Mouse (Mus musculus): Measurements from ENCODE around the gene Tctex1d2.
A peak's percentile ranks its signal among the peaks of the same experiment; 100 is the strongest.
"Not testable (repeated sequence)": the region's sequence is repeated elsewhere in the genome, so short reads cannot be mapped to it uniquely, and the experiment has no call there.

The Tctex1d2 gene

DNA sequence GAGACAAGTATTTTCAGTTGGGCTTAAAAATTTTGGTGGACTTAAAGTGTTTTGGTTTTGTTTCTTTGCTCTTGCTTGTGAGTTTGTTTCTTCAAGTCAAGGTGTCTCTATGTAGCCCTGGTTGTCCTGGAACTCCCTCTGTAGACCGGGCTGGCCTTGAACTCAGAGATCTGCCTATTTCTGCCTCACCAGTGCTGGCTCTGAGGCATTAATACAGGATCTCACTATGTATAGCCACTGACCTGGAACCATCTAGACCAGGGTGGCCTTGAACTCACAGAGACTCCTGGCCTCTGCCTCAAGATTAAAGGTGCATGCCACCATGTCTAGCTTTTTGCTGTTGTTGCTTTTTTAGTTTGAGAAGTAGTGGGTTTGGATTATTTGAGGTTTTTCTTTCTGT, 12.4 kb downstream of the Tctex1d2 start:
- DNase-seq (ENCODE audit: low spot score): no peak

DNA sequence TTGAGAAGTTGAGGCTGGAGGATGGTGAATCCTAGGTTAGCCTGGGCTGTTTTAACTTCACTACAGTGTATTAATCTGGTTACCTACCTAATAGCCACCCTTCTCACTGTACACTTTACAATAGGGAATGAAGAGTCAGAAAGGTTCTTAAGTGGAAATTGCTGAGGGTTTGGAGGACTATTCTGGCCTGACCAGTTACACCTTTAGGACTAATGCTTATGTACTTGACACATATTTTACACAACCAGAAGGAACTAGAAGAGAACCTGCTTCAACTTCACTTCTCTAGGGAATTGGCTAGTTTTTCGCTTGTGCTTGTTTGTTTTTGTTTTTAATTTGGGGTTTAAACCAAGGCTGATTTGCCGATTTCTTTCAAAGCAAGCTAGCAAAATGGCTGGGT, 13.6 kb downstream of the Tctex1d2 start:
- DNase-seq (ENCODE audit: low spot score): no peak

DNA sequence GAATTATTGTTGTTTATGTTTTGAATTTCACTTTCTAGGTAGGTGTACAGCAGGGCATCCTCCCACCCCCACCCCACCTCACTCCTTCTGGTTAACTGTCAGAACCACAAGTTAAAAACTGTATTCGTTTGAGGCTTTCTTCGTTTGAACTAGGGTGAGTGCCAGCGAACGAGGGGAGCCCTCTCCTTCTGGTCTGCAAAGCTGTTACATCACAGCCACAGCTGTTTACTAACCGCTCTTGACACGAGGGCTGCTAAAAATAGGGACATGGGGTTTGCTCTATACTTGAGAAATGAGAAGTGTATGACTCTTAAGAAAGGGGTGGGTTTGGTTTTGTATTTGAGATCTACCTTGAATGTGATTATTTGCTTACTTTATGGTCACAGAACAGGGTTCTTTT, 14.6 kb downstream of the Tctex1d2 start:
- no peak for DNase-seq (ENCODE audit: low spot score)

DNA sequence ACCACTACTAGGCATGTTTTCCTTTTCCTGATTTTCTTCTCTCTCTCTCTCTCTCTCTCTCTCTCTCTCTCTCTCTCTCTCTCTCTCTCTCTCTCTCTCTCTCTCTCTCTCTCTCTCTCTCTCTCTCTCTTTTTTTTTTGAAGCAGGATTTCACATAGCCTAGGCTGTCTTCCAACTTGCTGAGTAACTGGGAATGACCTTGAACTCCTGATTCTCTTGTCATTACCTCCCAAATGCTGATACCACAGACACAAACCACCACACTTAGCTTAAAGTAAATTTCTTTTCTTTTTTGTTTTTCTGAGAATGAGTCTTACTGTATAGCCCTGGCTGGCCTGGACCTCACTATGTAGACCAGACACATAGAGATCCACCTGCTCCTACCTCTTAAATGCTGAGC, 15.2 kb downstream of the Tctex1d2 start:
- no peak for DNase-seq (ENCODE audit: low spot score)

DNA sequence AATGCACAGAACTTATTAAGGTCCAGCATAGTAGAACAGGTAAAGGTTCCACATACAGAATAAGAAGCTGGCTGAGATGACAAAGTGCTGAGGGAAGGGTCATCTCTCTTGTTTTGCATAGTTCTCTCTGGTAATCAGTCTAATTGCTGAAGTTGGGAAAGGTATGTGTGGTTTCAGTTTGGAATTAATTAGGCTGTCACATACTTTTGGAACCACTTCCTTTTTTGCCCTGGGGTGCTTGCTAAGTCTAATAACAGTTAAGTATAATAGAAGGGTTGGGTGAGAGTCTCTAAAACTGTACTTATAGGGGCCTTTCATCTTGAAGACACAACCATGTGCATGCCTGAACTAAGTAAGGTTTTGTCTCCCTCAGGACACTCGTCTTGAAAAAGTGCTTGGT, 17.2 kb downstream of the Tctex1d2 start:
- DNase-seq (ENCODE audit: low spot score): no peak

DNA sequence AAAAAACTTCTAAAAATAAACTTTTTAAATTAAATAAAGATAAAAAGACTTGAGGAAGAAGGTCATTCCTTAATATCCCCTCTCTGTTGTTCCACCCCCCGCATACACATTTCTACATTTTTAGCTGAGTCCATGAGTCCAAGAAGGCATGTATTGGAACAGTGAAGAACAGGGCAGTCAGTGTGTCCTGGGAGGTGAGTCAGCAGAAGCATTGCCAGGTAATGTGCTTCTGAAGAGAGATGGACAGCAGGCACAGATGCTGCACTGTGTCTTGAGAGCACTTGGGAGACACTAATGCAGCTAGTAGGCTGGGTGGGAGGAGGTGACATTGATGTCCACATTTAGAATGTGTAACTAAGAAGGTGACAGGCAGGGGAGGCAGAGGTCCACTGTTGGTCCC, 17.8 kb downstream of the Tctex1d2 start:
- DNase-seq (ENCODE audit: low spot score): no peak

DNA sequence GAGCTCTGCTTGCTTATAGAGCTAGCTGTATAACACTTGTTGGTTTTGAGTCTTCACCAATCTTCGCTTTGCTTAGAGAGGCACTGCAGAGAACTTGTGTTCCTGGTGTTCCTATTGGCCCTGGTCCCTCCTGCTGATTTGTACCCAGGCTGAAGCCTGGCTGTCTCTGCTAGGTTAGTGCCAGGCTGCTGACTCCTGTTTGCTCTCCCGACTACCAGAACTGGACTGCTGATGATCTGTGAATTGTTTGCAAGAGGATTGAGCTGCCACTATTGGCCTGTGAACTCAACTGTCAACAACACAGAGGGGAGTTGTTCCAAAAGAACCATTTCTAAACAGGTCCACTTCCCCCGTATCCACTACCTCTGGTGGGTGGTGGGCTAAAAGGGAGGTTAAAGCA, 21.9 kb downstream of the Tctex1d2 start:
- no peak for DNase-seq (ENCODE audit: low spot score)

DNA sequence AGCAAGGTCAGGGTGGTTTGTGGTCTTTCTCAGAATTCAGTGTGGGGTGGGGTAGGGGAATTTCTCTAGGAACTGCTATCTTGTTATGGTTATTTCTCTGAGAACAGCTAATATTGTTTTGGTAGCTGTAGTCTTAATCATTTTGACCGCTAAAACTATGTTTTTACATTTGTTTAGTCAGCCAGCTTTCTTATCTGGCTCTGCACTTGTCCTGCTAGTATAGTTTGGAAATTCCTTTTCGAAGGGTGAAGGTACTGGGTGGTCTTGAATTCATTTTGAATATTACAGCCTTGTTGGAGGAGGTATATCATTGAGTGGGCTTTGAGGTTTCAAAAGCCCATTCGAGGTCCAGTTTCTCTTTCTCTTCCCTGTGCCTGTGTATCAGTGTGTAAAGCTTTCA, 25.1 kb downstream of the Tctex1d2 start:
- not testable (repeated sequence) for DNase-seq (ENCODE audit: low spot score)

DNA sequence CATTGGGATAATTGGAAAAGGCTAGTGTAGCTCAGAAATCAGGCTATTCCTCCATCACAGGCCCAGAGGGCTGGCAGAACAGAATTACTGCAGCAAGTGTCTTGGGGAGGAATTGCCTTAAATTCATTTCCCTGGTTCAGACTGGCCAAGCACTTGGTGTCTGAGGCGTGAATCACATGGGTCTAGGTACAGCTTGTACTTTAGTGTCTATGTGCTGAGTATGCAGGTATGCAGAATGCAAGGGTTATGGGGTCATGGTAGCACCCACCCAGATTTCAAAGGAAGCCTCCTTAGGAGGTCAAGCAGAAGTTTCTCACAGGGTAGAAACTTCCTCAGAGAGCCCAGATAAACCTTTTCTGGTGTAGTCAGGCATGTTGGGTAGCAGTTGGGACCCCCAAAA, 26.1 kb downstream of the Tctex1d2 start:
- DNase-seq (ENCODE audit: low spot score): no peak

DNA sequence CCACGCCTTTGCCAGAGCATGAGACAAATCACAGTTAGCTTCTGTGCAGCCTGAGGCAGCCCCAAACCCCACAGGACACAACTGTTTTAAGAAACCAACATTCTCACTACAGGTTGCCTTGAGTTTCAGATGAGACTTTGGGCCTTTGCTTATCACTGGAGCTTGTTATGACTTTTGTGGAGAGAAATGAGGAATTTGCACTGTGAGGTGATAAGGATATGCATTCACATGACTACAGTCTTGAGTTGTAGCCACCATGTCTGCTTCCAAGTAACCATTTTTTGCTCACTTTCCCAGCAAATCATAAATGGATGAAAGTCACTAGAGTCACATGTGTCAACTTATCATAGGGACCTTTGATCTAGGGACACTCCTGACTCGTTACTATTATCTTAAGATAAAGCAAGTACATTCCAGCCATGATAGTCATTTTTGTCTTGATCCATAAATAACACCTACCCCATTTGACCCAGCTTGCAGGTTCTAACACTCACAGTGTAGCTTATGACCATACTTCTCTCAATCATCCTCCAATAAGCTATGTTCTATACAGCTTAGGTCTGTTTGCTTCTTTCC, 27.1 kb downstream of the Tctex1d2 start:
- DNase-seq (ENCODE audit: low spot score): no peak

DNA sequence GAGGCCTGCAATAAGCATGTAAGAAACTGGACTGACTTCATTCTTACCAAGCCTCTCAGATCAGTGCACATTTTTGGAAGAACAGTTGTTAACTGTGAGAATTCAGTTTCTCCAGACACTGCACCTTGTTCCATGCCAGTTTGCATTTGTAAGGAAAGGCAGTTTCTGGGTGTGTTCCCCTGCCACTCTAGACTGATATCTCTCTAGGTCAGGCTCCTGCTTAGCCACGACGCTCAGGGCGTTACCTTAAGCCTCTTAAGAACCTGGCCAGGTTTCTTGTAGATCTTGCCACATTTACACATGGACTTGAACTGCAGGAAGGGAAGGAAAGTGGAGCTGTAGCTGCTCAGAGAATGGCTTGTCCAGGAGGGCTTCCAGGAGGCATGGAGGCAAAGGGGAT, 30.2 kb downstream of the Tctex1d2 start:
- no peak for DNase-seq (ENCODE audit: low spot score)

DNA sequence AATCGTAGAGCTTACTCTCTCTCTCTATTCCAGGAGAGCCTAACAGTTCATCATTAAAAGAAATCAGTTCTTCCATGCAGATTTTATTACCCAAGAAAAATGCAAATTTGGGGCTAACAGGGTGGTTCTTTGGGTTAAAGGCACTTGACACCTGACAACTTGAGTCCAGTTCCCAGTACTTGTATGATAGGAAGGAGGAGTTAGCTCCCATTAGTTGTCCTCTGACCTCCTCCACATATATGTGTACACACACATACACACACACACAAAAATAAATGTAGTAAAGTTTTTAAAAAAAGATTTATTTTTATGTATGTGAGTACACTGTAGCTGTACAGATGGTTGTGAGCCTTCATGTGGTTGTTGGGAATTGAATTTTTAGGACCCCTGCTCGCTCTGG, 30.6 kb downstream of the Tctex1d2 start:
- DNase-seq (ENCODE audit: low spot score): no peak

DNA sequence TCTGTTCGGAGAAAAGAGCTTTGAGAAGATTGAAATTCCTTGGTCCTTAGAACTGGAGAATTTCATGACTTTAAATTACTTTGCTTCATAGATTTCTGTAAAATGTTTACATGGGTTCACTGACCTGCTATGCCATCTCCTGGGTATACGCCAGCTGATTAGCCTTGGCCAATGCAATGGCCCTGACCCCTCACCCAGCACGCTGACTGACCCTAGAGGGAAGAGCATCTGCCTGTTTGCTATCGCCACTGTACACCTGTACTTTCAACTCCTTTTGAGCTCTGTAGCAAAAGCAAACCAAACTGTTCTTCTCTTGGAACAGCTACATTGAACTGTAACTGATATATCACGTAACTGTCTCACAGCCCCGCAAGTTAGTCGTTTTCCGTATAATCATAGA, 33.6 kb downstream of the Tctex1d2 start:
- DNase-seq (ENCODE audit: low spot score): no peak

DNA sequence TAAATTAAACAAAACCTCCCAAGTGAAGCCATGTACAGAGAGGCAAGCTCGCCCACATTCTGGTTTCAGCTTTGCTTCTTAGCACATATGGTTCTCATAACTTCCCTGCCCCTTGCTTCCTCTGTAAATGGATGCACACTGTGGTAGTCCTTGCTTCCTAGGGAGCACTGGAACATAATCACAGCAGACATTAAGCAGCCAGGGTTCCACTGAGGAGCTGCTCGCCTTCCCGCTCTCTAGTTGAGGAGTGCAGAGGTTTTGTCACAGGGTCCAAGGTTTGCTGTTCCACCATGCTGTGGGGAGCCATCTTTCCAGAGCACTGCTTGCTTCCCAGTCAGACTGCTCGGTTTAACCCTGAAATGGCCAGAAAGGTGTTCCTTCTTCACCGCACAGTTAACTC, 35.1 kb downstream of the Tctex1d2 start:
- DNase-seq (ENCODE audit: low spot score): no peak

DNA sequence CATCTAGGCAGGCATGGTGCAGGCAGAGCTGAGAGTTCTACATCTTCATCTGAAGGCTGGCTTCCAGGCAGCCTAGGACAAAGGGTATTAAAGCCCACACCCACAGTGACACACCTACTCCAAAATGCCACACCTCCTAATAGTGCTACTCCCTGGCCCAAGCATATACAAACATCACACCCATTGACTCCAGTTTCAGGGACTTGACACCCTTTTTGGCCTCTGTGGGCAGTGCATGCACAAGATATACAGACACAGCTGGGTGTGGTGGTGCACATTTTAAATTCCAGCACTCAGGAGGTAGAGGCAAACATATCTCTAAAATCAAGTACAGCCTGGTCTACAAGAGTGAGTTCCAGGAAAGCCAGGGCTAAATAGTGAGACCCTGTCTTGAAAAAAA, 36.6 kb downstream of the Tctex1d2 start:
- no peak for DNase-seq (ENCODE audit: low spot score)

DNA sequence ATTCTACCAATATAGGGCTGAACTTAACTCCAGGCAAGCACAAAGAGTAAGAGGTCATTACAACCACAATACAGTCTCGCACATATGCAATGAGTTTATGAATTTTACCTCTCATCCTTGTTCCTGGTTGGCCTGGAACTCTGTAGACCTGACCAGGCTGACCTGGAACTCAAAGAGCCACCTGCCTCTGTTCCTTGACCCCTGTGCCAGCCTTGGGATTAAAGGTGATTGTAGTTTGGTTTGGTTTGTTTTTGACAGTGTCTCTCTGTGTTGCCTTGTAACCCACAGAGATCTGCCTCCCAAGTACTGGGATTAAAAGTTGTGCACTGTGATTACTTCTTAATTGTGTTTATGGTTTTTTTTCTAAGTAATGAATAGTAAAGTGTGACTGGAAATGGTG, 37.3 kb downstream of the Tctex1d2 start:
- no peak for DNase-seq (ENCODE audit: low spot score)

DNA sequence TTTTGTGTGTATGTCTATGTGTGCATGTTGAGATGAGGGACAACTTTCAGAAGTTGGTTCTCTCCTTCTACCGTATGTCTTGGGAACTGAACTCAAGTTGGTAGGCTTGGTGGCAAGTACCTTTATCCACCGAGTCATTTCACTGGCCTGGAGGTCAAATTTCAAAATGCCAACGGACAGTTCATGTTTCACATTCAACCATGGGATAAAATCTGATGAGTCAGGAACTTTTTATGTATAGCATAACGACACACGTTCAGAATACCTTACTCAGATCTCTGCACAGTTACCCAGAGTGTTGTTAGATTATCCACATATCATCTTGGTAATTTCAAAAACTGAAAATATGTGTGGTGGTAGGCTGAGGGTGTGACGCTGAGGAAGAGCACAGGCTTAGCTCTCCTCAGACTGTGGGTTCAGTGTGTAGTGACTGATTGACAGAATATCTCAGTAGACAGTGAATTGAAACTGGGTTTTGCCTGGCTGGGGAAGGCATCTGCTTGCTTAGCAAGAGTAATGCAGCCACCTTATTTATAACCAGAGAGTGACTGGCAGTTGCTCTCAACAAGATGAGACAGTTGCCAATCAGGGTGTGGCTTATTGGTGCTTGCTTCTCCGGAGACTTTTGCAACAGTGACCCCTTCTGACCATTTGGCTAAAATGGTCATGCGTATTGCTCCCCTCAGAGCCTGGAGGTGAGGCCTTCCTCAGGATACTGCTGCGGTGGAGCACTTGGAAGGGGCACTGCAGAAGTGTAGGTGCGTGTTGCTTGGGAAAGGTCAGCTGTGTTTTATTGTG, 38.3 kb downstream of the Tctex1d2 start:
- peak; percentile 58 for DNase-seq (ENCODE audit: low spot score)

DNA sequence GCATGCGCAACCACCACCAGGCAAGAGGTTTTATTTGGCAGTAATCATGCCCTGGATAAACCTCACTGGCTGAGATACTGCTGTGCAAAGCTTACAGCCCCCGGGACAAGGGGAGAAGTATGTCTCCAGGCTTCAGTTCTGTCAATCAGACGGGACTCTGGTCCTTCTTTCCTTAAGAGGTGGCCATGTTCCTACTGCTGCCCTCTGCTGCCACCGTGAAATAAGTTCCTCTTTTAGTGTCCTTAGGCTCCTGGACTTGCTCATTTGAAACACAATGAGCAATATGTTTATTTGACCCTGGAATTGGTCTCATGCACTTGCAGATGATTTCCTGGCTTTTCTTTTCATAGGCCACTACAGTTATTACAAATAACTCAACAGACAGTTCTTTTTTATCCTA, 41.0 kb downstream of the Tctex1d2 start:
- no peak for DNase-seq (ENCODE audit: low spot score)

DNA sequence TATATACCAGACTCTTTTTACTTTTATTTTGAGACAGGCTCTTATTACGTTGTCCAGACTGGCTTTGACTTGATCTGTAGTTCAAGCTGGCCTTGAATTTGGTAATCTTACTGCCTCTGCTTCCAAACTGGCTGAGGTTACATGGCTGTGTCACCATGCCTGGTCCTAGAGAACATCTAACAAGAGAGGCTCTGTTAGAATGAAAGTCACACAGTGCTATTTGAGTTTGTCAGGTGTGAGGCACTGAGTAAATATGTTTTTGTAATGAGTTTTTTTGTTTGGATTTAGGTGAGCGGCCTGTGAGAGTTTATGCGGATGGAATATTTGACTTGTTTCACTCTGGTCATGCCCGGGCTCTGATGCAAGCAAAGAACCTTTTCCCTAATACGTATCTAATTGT, 42.2 kb downstream of the Tctex1d2 start:
- no peak for DNase-seq (ENCODE audit: low spot score)

DNA sequence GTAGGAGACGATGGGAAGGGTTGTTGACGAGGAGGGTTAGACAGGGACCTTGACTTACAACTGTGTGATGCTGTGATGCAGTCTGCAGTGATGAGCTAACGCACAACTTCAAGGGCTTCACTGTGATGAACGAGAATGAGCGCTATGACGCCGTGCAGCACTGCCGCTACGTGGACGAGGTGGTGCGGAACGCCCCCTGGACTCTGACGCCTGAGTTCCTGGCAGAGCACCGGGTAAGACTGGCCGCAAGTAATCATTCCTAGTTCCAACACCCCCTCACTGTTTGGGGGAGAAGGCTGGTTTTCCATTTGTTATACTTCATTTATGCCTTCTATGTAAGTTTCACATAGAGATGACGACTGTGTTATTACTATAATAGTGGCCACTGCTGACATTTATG, 43.4 kb downstream of the Tctex1d2 start:
- no peak for DNase-seq (ENCODE audit: low spot score)

DNA sequence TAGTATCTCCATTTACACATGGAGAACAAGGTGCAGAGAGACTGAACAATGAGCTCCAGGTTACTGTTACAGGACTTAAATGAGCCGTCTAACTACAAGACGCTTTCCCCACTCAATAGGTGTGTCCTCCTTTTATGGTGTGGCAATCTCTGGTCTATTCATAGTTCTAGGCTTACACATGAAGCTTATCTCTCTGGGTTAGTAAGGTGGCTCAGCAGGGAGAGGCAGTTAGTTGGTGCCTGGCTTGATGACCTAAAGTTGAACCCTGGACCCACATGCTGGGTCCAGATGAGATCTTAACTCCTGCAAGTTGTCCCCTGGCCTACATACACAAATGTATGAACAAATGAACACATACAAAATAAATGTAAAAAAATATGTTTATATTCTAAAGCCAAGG, 43.9 kb downstream of the Tctex1d2 start:
- DNase-seq (ENCODE audit: low spot score): no peak

DNA sequence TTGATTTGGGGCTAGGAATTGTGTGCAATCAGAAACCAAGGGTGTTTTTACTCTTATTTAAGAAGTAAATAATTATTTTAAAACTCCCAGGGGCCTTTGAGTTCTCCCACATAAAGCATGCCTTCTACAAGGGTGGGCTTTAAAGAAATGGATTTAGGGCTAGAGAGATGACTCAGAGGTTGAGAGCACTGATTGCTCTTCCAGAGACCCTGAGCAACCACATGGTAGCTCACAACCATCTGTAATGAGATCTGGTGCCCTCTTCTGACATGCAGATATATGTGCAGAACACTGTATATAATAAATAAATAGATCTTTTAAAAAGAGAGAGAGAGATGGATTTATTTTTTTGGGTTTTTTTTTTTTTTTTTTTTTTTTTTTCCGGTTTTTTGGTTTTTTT, 45.4 kb downstream of the Tctex1d2 start:
- no peak for DNase-seq (ENCODE audit: low spot score)

DNA sequence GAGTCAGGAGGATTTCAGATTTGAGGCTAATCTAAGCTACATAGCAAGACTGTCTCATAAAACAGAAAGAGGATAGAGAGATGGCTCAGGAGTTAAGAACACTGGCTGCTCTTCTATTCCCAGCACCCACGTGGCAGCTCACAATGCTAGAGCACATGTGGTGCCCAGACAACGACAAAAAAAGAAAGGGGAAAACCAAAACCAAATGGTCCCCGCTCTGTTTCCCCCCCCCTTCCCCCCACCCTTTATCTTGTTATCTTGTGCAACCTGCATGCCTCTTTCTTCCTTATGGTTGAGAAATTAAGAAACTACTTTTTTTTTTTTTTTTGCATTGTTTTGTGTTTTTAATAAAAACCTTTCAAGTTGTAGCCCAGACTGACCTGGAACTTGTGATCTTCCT, 49.0 kb downstream of the Tctex1d2 start:
- DNase-seq (ENCODE audit: low spot score): no peak

DNA sequence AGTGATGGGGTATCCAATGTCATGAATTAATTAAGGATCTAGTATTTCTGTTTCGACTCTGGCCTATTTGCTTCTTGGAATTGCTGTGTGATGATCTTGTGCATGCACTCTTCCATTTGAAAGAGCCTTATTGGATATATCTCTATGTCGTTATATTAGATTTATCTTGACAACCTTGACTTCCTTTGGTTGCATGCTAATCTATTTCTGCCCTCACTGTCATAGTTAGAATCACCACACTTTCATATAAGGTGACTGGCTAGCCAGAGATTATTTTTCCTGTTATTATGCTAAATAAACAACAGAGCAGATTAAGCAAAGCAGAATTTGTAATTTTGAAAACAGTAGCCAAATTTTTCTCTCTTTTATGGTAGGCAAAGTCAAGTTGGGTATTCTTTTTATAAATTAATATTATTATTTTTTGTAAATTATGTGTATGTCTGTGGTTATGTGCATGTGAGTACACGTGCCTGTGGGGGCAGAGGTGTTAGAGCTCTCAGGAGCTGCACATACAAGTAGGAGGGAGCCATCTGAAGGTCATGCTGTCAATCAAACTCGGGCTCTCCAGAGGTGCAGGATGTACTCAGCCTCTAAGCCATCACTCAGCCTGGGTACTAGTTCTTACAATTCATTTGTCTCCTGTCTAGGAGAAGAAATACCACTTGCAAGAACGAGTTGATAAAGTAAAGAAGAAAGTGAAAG, 50.1 kb downstream of the Tctex1d2 start:
- DNase-seq (ENCODE audit: low spot score): no peak
